ENCODE assay signal across 10 mouse cellular contexts in genomic region chr2:10101180-10101579, GRCm38 (mm10). TPM values are rescaled to one million over a fixed set of nuclear protein-coding genes. Genes with fewer than 3 reads are reported as not detected.
DNase-seq lines count a peak whose midpoint lies in the region; ATAC-seq and TF ChIP-seq lines count a peak whose summit lies in the region.
"Had no signal": no experiment of that assay in that cellular context is flagged by ENCODE, and none has a peak within 500 bp of the region (broad histone marks: within the 10 kb centered on the region; RNA-seq: fewer than 3 reads in every experiment).

No protein-coding gene starts in this region.

- TF ChIP-seq POLR2A in heart, adult 2 months (IDR thresholded peaks at IDR 0.05; ENCODE audit: insufficient read depth, low read depth, low read length), result no peak

- no peak overlapping the region for H3K27ac ChIP-seq in heart, adult 2 months
- no peak overlapping the region for H3K27ac ChIP-seq in heart, embryonic 10.5 days
- H3K27ac ChIP-seq in ES-E14 (ENCODE audit: insufficient read depth, low read depth, low read length, poor library complexity, severe bottlenecking), result no peak overlapping the region
- H3K27ac ChIP-seq in midbrain, embryonic 15.5 days, result no peak overlapping the region
- H3K27ac ChIP-seq: embryonic facial prominence, embryonic 12.5 days; lung, embryonic 15.5 days had no signal

- in situ Hi-C loops in ES-E14 (cut with MboI; ENCODE audit: low sequenced_read_pairs in 2 of 2, unreplicated experiment in 2 of 2), result loop anchor here (5.0 to 10.0 kb wide), 2 partner anchors 191 to 194 kb away; no protein-coding TSS in a partner anchor

- intact Hi-C loops in heart, adult 2 months (cut with DNase I), result loop anchor here (1.0 to 2.0 kb wide), 2 partner anchors 42 to 187 kb away; no protein-coding TSS in a partner anchor
- intact Hi-C loops in left cerebral cortex, postnatal 36 days (cut with DNase I), result loop anchor here (1.0 to 2.0 kb wide), 2 partner anchors 42 to 187 kb away; no protein-coding TSS in a partner anchor

- TF ChIP-seq EP300 in heart, adult 2 months (IDR thresholded peaks at IDR 0.05; ENCODE audit: insufficient read depth, low read depth, low read length), result 0 out of 2 replicates have a peak, but pooled peaks have one; percentile 42

- H3K9ac ChIP-seq in heart, adult 2 months (ENCODE audit: low read depth, low read length), result no peak overlapping the region
- no peak overlapping the region for H3K9ac ChIP-seq in ES-E14 (ENCODE audit: insufficient read depth, low read depth, low read length, poor library complexity, severe bottlenecking)
- no peak overlapping the region for H3K9ac ChIP-seq in midbrain, embryonic 15.5 days
- H3K9ac ChIP-seq: embryonic facial prominence, embryonic 12.5 days; lung, embryonic 15.5 days had no signal

- H3K27me3 ChIP-seq in heart, adult 2 months (ENCODE audit: control insufficient read depth, insufficient read depth, low read length), result no peaks in the 10 kb centered on the region
- no peaks in the 10 kb centered on the region for H3K27me3 ChIP-seq in heart, embryonic 10.5 days (ENCODE audit: insufficient read depth, poor library complexity, severe bottlenecking)
- H3K27me3 ChIP-seq in midbrain, embryonic 15.5 days (replicated peaks), result no peaks in the 10 kb centered on the region
- H3K27me3 ChIP-seq: embryonic facial prominence, embryonic 12.5 days; lung, embryonic 15.5 days had no signal

- H3K36me3 ChIP-seq in heart, adult 2 months (ENCODE audit: control insufficient read depth, insufficient read depth, low read length), result no peaks in the 10 kb centered on the region
- no peaks in the 10 kb centered on the region for H3K36me3 ChIP-seq in heart, embryonic 10.5 days
- no peaks in the 10 kb centered on the region for H3K36me3 ChIP-seq in ES-E14 (ENCODE audit: control insufficient read depth, insufficient read depth, low read length, poor library complexity, severe bottlenecking)
- H3K36me3 ChIP-seq in midbrain, embryonic 15.5 days (replicated peaks), result no peaks in the 10 kb centered on the region
- H3K36me3 ChIP-seq: embryonic facial prominence, embryonic 12.5 days; lung, embryonic 15.5 days had no signal

- no peaks in the 10 kb centered on the region for H3K4me1 ChIP-seq in heart, adult 2 months (ENCODE audit: control insufficient read depth, insufficient read depth, low read length)
- peaks cover 3% of the 10 kb centered on the region; the same call in 1 of the 2 replicates for H3K4me1 ChIP-seq in heart, embryonic 10.5 days
- H3K4me1 ChIP-seq in ES-E14 (ENCODE audit: control insufficient read depth in 2 of 2, insufficient read depth in 2 of 2, low read length in 2 of 2, poor library complexity in 1 of 2), result 0 out of 4 replicates have a peak, but pooled peaks cover 0 to 2% of the 10 kb centered on the region in 2 experiments
- H3K4me1 ChIP-seq in midbrain, embryonic 15.5 days, result no peaks in the 10 kb centered on the region
- H3K4me1 ChIP-seq: embryonic facial prominence, embryonic 12.5 days; lung, embryonic 15.5 days had no signal

- no peaks in the 10 kb centered on the region for H3K9me3 ChIP-seq in heart, embryonic 10.5 days
- no peaks in the 10 kb centered on the region for H3K9me3 ChIP-seq in ES-E14 (ENCODE audit: control insufficient read depth, insufficient read depth, low read depth, low read length)
- no peaks in the 10 kb centered on the region for H3K9me3 ChIP-seq in midbrain, embryonic 15.5 days
- H3K9me3 ChIP-seq: embryonic facial prominence, embryonic 12.5 days; lung, embryonic 15.5 days had no signal

- no peak overlapping the region for H3K4me3 ChIP-seq in heart, adult 2 months
- H3K4me3 ChIP-seq in heart, embryonic 10.5 days, result no peak overlapping the region
- H3K4me3 ChIP-seq in ES-E14 (ENCODE audit: insufficient read depth in 1 of 2, low read depth in 1 of 2, low read length in 2 of 2, poor library complexity in 1 of 2, severe bottlenecking in 1 of 2), result no peak overlapping the region
- no peak overlapping the region for H3K4me3 ChIP-seq in midbrain, embryonic 15.5 days
- H3K4me3 ChIP-seq: embryonic facial prominence, embryonic 12.5 days; lung, embryonic 15.5 days had no signal

- ATAC-seq in midbrain, embryonic 15.5 days (replicated peaks), result peak; percentile 24; the same call in 1 of the 2 replicates

- TF ChIP-seq CTCF in heart, adult 2 months (IDR thresholded peaks at IDR 0.05), result peak; percentile 86

- 32% methylated on average over 6 of the region's 6 CpGs for WGBS in heart, adult 2 months
- 44% methylated on average over 6 of the region's 6 CpGs for WGBS in heart, embryonic 10.5 days
- 43% methylated on average over 6 of the region's 6 CpGs for WGBS in midbrain, embryonic 15.5 days

- DNase-seq in heart, adult 2 months, result peak; percentile 27 to 51
- no peak for DNase-seq in heart, embryonic 10.5 days (ENCODE audit: low spot score)
- peak; percentile 51 for DNase-seq in ES-E14 (ENCODE audit: low read depth, low spot score)
- DNase-seq in embryo, embryonic 11.5 days (ENCODE audit: low read depth, low spot score), result peak; percentile 26
- peak; percentile 8 for DNase-seq in hindlimb bud, embryonic 11.5 days (ENCODE audit: extremely low spot score, low read depth, low spot score)
- peak; percentile 40 to 43 for DNase-seq in left cerebral cortex, postnatal 36 days (ENCODE audit: low spot score in 2 of 2)
- peak; percentile 63 for DNase-seq in thymus, postnatal 4 days

- no peak overlapping the region for H3K4me2 ChIP-seq in midbrain, embryonic 15.5 days
- H3K4me2 ChIP-seq: embryonic facial prominence, embryonic 12.5 days; lung, embryonic 15.5 days had no signal

- no peaks in the 10 kb centered on the region for H3K79me2 ChIP-seq in heart, adult 2 months (replicated peaks; ENCODE audit: control insufficient read depth, insufficient read depth, low read length)

TF ChIP-seq in ES-E14, 5 proteins besides CTCF, POLR2A, EP300 and RAD21:
- peak; percentile 83; the same call in 1 of the 2 replicates for TF ChIP-seq ZC3H11A (IDR thresholded peaks at IDR 0.05; ENCODE audit: borderline replicate concordance, low read depth, low read length)
- TF ChIP-seq MAFK (IDR thresholded peaks at IDR 0.05; ENCODE audit: insufficient read depth, low read depth, low read length), result no peak

RNA-seq across cellular contexts. Expression of gene Kin, which starts 20.8 kb away (rescaled TPM):
- 1 to 10 TPM; 6.5 to 7.7 TPM for total RNA-seq in heart, adult 2 months (2021)
- 3.8 and 4.9 TPM in 2 replicates for polyA plus RNA-seq in heart, adult 2 months (2012; rRNA removed)
- polyA plus RNA-seq in heart, embryonic 10.5 days (2016; fragmentation: Nextera tagmentation; extraction: Ambion mirVana), result 22.9 and 30.7 TPM in 2 replicates
- 11.4 and 18.9 TPM in 2 replicates for total RNA-seq in ES-E14 (2012; rRNA removed)
- 10 to 100 TPM; 10.8 to 13.6 TPM for total RNA-seq in left cerebral cortex, postnatal 36 days (2021)
- polyA plus RNA-seq in midbrain, embryonic 15.5 days (2015; fragmentation: Nextera tagmentation; extraction: Ambion mirVana), result 32.1 and 32.7 TPM in 2 replicates

RNA-seq across cellular contexts. Expression of gene Atp5c1, which starts 20.9 kb away (rescaled TPM):
- 1,000 to 10,000 TPM; 1,340 to 1,622 TPM for total RNA-seq in heart, adult 2 months (2021)
- polyA plus RNA-seq in heart, adult 2 months (2012; rRNA removed), result 1,558 and 2,463 TPM in 2 replicates
- 853 and 1,049 TPM in 2 replicates for polyA plus RNA-seq in heart, embryonic 10.5 days (2016; fragmentation: Nextera tagmentation; extraction: Ambion mirVana)
- 285 and 386 TPM in 2 replicates for total RNA-seq in ES-E14 (2012; rRNA removed)
- total RNA-seq in left cerebral cortex, postnatal 36 days (2021), result 100 to 1,000 TPM; 247 to 250 TPM
- 513 and 528 TPM in 2 replicates for polyA plus RNA-seq in midbrain, embryonic 15.5 days (2015; fragmentation: Nextera tagmentation; extraction: Ambion mirVana)

RNA-seq across cellular contexts. Expression of gene Itih2, which starts 30.0 kb away (rescaled TPM):
- under 1 TPM; 0.21 to 0.84 TPM for total RNA-seq in heart, adult 2 months (2021)
- 0.80 and 1.8 TPM in 2 replicates for polyA plus RNA-seq in heart, adult 2 months (2012; rRNA removed)
- 1.8 and 57.3 TPM in 2 replicates for polyA plus RNA-seq in heart, embryonic 10.5 days (2016; fragmentation: Nextera tagmentation; extraction: Ambion mirVana)
- total RNA-seq in ES-E14 (2012; rRNA removed), result not detected in 2 replicates
- 1 to 10 TPM; 1.9 to 3.6 TPM for total RNA-seq in left cerebral cortex, postnatal 36 days (2021)
- polyA plus RNA-seq in midbrain, embryonic 15.5 days (2015; fragmentation: Nextera tagmentation; extraction: Ambion mirVana), result 3.8 and 4.2 TPM in 2 replicates

RNA-seq across cellular contexts. Expression of gene Itih5, which starts 52.2 kb away (rescaled TPM):
- 1 to 10 TPM; 3.6 to 4.5 TPM for total RNA-seq in heart, adult 2 months (2021)
- 4.3 and 8.7 TPM in 2 replicates for polyA plus RNA-seq in heart, adult 2 months (2012; rRNA removed)
- 3.1 and 4.7 TPM in 2 replicates for polyA plus RNA-seq in heart, embryonic 10.5 days (2016; fragmentation: Nextera tagmentation; extraction: Ambion mirVana)
- 0.63 and 0.76 TPM in 2 replicates for total RNA-seq in ES-E14 (2012; rRNA removed)
- total RNA-seq in left cerebral cortex, postnatal 36 days (2021), result 10 to 100 TPM; 12.1 to 15.0 TPM
- polyA plus RNA-seq in midbrain, embryonic 15.5 days (2015; fragmentation: Nextera tagmentation; extraction: Ambion mirVana), result 7.3 and 9.2 TPM in 2 replicates

RNA-seq across cellular contexts. Expression of gene Taf3, which starts 52.8 kb away (rescaled TPM):
- 1 to 10 TPM; 8.2 to 8.6 TPM for total RNA-seq in heart, adult 2 months (2021)
- 3.0 and 4.3 TPM in 2 replicates for polyA plus RNA-seq in heart, adult 2 months (2012; rRNA removed)
- polyA plus RNA-seq in heart, embryonic 10.5 days (2016; fragmentation: Nextera tagmentation; extraction: Ambion mirVana), result 10.2 and 12.2 TPM in 2 replicates
- 7.2 and 7.8 TPM in 2 replicates for total RNA-seq in ES-E14 (2012; rRNA removed)
- total RNA-seq in left cerebral cortex, postnatal 36 days (2021), result 10 to 100 TPM; 13.0 to 17.4 TPM
- 14.2 and 14.8 TPM in 2 replicates for polyA plus RNA-seq in midbrain, embryonic 15.5 days (2015; fragmentation: Nextera tagmentation; extraction: Ambion mirVana)
